Mouse (Mus musculus) CH12F3 (cell line): ENCODE measurements around the gene Abca14.

ENCODE experiments used
- in situ Hi-C: fragments of 300-500 bp; cut with MboI; formaldehyde crosslinking; loops from 2 replicates; pipeline ENCODE4 v1.14.3; 2020; ENCODE audit warnings: low sequenced_read_pairs

Gene Abca14

DNA sequence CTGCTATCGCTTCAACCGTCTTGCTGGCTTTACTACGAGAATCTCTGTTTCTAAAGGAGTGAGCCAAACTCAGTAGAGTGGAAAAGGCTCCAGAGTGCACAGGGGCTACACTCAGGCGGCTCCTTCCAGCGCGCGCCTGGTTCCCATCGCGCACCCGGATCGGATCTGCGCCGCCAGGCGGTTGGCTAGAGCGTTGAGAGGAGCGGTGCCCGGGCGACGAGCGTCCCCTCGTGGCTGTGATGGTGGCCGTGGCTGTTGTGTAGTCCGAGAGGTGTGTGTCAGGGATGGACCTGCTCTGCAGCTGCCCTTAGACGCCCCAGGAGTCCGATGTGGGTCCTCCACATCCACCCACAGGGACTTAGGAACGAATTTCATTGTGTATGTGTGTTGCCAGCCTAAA lies at the start of gene Abca14:
Abca14 (plus strand) TSS at position 173 of the 400 bp plus-strand sequence.
- in situ Hi-C loops, result no loop called here

DNA sequence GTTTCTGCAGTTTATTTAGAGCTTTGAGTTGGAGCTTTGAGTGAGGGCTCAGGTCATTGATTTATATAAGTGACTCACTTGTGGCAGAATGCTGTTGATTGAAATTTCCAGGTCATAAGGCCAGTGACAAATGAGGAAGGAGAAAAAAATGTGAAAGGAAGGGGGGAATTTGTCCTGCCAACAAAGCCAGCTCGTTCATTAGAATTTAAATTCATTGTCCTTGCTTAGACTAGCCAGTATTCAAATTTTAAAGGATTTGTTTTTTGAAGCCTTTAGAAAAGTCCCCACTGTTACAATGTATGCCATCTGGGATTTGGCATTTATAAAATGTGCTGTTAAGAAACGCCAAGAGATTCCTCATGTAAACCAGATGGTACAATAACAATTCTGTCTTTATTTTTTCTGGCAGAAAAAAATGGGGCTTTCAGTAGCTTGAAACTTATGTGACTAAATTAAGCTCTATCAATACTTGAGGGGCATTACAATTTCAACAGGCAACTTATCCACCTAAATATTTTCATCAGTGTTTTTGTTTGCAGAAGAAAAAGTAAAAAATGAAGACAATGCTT lies 46.8 kb upstream of the Abca14 start:
- in situ Hi-C loops, result no loop called here

DNA sequence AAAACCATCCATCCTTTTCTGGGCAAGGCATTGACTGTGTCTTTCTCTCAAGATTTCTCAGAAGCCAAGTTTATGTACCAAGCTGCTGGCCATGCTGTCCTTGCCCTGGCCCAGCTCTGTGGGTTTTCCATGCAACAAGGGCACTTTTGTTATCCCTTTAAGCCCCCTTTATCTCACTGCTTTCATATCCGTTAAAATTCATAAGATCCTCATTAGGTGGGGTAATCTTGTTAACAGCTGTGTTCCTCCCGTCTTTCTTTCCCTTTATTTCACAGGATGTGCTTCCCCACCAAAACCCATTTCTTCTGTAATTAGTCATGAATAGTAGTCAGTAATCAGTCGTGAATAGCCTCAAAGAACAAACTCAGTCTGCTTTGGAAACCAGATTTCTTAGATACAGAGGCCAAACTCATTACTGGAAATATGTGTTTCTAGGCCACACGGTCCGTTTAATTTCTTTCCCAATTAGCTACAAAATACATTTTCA lies 46.1 kb upstream of the Abca14 start:
- in situ Hi-C loops, result no loop called here

DNA sequence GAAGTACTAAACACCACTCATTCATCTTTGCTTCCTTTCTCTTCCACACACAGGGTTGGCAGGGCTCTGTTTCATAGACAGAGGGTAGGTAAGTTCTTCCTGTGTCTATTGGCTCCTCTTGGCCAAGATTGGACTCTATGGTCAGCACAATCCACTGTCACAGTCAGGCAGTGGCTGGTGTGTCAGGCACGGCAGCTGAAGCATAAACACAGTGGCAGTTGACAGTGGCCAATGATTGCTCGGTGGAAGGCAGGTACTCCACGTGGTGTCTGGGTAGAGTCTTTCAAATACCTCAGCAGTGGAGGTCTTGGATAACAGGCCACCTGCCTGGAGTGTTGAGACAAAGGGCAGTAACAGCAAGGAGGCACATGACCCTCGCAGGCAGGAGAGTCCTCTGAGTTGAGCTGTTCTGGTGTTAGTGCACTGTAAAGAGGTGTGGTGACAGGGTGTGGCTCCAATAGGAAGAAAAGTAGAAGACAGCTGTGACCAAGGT lies 45.6 kb upstream of the Abca14 start:
- in situ Hi-C loops, result no loop called here

DNA sequence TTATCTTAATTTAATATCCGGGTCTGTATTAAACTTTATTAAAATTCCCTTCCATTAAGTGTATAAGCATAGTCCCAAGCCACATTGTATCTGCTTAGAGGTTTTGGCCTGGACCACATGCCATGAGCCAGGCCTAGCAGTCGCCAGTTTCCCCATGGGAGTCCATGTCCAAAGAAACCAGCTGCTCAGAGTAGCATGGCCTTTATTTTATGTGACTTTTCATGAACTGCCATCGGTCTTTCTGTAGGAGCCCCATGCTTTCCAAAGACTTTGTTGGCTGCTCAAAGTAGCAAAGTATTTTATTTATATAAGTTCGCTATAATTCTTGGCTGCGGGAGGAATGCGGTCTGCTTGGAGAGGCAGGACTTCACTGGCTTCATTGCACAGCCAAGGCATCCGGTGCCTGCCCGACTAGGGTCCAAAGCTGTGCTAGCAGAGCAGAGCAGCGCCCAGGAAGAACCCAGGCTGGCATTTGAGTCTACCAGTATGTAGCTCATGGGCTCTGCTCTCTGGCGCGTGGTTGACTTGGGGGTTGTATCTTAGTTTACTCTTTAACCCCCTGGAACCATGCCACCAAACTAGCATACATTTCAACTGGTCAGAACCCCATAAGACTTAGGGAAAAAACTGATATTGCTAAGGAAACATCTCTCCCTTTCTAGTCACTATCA lies 40.0 kb upstream of the Abca14 start:
- in situ Hi-C loops, result no loop called here

DNA sequence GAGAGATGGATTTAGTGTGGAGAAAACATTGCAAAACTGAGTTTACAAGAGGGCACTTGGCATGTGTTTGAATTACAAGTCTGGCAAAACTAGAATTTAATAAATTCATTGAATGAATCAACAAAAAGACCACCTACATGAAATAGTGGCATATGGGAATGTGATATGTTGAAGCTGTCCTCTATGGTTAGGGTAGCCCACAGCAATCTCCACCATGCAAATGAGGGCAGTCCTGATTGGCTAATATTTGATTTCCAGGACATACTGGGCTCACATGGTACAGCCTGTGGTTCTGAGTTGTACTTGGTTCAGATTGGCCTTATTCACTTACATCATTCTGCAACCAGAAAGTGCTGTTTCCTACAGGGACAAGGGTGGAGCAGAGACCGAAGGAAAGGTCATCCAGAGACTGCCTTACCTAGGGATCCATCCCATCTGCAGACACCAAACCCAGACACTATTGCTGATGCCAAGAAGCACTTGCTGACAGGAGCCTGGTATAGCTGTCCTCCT lies 31.5 kb upstream of the Abca14 start:
- in situ Hi-C loops, result no loop called here

DNA sequence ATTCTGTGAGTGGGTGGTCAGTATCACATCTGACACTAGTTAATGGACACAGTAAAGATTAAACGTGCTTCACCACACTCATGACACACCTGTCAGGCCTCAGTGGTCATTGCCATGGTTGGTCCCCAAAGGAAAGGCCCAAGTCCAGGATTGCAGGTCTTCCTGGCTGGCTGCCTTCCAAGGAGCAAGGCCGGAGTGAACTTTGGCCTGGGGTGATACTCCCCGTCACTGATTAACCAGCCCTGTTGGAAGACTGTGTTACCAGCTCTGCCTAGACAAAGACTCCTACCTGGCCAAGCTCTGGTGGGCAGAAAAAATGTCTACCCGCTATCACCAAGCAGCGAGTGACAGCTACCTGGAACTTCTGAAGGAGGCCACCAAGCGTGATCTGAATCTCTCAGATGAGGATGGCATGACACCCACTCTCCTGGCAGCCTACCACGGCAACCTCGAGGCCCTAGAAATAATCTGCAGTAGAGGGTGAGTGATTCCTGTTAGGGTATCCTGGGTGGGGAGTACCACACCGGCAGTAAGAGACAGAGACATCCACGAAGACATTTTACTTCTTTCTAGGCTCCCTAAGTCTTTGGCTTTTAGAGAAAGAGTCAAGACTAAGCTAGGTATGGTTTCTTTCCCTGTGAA lies 30.0 kb upstream of the Abca14 start, which contains the start of gene Anks4b:
Anks4b (plus strand) TSS at position 256 of the 642 bp plus-strand sequence.
- in situ Hi-C loops, result no loop called here

DNA sequence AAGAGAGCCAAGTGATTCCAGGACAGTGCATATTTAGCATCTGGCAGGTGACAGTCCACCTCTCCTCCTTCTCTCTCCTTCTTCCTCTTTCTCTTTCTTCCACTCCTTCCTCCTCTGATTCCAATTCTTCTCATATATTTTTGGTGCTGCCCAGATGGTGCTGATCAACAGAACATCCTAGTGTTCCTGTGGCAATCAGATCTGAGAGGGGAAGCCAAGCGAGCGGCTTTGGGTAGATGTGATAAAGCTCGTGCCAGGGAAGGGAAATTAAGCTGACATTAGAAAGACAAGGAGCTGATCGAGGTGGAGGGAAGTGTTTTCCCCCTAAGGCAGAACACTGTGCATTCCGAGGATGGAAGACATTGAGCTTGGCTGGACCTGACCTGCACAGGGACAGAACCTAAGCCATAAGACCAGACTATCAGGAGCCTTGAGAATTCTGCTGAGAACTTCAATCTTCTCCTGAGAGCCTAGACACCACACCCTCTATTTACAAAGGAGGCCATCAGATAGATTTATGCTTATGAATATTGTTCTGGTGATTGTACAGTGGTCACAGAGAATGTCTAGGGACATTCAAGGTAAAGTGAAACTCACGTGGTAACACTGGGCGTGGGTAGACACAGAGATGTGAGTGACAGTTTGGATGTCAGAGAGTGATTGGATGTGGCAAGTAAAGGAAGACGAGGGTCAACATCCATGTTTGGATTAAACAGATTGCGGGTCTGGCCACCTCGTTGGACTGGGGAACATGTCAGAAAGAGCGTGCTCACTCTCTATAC lies 28.8 kb upstream of the Abca14 start:
- in situ Hi-C loops, result no loop called here

DNA sequence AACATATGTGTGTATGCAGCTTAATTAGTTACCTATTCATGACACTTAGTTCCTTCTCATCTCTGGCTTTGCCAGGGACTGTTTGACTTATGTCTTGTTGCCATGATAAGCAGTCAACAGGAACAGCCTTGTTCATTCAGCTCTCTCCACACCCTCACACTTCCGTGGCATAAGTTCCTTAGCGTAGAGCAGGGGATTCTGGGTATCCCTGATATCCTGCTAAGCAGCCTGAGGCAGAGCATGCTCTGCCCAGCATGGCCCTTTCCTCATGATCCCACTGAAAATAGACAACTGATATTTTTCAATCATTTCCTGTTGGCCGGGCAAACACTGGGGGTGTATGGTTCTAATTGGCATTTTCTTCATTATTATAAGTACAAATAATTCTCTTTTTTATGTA lies 26.1 kb upstream of the Abca14 start:
- in situ Hi-C loops, result no loop called here

DNA sequence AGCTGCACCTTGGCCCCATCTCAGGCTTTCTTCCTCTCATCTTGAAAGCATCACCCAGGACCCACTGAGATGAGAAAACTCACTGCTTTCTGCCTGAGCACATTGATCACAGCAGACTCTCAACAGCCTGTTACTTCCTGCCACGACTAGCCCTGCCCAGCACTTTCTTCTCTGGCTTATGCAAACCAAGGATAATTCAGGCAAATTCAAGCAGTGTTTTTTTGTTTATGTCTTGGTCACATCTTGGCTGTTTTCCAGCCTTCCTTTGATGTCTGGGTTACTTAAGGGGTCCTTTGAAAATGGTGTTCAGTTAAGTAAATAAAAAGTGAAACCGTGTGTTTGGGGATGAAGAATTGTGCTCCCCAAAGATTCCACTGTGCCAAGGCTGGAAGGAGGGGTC lies 24.8 kb upstream of the Abca14 start:
- in situ Hi-C loops, result no loop called here

DNA sequence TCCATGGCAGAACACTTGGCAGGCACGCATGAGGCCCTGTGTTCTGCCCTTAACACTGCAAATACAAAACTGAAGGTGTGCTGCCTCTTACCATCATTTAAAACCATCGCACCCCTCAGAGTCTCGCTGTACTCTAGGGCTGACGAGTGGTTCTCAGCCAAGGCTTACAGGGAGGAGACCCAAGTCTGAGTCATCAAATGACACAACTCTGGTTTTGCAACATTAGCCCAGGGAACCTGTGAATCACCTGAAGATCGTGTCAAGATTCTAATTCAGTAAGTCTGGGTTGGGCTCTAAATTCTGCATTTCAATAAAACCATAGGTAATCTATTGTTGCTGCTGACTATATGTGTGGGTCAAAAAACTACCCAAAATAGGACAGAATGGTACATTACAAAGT lies 23.2 kb upstream of the Abca14 start:
- in situ Hi-C loops, result no loop called here

DNA sequence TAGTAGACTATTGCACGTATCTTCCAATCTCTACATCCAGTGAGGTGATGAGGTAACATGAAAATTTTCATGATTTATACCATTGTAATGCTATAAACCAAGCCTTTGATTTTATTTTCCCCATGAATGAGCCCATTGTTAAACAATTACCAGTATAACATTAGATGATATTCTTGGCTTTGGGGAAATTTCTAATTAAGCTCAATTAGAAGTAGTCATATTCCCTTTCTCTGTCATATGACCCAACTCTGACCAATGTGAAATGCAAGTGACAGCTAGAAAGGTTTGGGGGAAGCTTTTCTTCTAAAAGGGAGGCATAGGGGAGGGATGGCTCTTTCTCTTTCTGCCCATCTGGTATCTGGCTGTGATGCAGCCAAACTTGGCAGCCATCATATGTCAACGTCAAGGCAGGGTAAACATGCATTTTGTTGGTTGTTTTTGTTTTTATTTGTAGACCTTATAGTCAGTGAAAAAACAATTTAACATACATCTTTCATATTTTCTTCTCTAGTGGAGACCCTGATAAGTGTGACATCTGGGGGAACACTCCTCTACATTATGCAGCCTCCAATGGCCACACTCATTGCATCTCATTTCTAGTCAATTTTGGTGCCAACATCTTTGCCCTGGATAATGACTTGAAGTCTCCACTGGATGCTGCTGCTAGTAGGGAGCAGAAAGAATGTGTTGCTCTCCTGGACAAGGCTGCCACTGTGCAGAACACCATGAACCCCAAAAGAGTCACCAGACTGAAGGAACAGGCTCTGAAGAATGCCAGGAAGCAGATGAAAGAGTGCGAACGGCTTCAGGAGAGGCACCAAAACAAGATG lies 22.1 kb upstream of the Abca14 start:
- in situ Hi-C loops, result no loop called here

DNA sequence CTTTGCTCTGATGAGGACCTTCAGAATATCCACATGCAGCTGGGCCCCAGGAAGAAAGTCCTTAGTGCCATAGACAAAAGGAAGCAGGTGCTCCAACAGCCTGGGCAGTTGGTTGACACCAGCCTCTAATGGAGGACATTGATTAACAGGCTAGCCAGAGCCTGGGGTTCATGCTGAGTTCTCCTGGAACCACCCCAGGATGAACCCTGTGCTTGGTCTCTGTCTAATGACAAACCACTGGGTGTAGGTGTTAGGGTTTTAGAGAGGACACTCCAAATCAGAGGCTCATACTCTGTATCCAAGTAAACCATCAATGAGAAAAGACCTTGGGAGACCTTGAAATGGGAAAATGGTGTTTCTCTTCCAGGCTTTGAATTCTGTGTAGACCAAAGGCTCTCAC lies 20.9 kb upstream of the Abca14 start:
- in situ Hi-C loops, result no loop called here

DNA sequence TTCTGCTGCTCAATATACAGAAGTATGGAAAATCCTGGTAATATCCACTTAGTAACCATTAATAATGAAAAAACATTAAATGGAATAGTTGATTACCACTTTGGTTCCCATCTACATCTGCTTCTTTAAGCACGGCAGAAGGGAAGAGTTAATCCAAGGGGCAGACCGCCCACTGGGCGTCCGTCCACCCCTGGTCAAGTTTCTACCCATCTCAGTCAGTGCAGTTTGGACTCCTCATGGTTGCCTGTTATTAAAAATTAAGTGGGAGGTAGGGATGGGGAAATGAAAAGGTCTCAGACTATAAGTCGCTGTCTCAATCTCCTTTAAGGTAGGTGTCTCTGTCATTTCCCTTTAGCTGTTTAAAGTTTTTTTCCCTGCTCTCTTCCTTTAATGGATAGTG lies 14.8 kb upstream of the Abca14 start:
- in situ Hi-C loops, result no loop called here

DNA sequence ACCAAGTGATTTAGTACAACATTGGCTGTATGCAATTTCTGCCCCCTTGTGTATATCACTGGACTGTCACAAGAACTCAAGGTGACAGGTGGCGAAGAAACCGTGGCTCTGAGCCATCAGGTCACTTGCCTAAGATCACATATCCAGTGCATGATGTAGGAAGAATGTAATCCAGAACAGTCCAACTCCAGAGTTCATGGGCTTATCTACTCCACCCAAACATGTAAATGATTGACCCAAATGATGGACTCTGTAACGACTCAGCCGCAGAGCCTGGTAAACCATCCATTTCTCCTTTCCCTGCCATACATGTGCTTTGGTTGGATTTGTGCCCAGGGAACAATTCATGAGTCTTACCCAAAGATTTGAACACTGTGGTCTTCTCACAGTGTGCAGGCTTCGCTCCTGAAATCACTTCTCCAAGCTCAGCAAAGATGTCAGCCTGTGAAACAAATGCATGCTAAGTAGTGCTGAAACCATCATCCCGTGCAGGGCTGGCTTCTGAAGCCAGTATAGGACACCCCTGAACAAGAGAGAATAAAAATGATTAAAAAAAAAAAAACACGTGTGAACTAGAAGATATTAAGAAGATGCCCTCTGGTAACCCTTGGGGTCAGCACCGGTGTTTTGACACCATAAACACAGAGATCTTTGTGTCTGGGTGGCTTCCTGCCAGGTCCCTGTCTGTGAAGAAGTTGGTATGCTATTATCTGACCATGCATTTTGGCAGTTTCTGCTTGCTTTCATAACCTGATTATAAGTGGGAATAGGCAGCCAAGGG lies 14.2 kb upstream of the Abca14 start:
- in situ Hi-C loops, result no loop called here

DNA sequence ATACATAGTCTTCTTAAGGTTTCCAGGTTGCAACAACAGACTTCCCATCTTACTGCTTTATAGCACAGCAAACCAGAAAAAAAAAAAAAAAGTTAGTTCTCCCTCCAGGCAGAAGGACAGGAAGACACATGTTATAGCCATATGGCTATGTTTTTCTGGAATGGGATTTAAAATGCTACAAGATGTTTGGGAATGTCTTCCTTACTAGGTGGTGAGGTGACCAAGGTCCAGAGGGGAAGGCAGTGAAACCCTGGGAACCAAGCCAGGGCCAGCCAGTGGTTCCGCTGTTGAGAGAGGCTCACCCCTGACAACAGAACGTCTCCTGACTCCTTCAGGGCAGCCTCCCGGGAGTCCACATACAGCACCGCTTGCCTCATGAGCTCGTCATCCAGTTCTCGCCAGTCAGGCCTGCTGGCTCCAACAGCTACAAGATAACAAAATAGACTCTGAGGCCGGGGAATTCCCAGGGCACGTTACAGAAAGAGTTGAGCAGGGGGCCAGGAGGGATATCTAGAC lies 13.6 kb upstream of the Abca14 start:
- in situ Hi-C loops, result no loop called here

DNA sequence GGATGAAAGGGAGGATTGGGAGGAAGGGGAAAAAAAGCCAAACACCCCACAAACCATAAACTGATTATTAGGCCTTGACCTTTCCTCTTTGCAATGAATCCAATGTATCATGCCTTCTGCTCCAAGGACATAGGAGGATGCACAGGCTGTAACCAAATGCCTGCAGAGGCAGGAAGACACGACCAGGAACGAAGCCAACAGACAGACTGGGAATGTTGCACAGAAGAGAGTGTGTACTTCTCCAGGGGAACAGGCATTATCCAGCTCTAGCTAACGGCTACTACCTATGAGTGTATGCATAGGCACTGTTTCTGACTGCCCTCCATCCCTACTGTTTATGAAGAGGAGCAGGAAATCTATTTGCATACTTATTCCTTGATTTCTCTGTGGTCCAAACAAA lies 11.6 kb upstream of the Abca14 start:
- in situ Hi-C loops, result no loop called here

DNA sequence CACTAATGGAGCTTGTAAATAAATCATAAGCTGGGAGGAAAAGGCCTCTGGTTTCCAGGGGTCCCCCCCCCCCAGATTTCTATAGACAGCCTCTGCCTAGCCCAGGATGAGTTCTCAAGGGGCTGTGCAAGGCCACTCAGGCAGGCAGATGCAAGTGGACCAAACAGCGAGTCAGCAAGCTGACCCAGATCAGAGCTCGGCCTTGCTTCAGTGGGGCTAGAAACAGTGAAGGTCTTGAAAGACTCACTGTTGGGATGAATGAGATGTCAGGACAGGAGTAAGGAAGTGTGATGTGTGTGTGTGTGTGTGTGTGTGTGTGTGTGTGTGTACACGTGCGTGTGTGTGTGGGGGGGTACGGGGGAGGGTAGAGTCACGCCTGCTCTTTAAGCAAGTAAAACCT lies 10.9 kb upstream of the Abca14 start:
- in situ Hi-C loops, result no loop called here

DNA sequence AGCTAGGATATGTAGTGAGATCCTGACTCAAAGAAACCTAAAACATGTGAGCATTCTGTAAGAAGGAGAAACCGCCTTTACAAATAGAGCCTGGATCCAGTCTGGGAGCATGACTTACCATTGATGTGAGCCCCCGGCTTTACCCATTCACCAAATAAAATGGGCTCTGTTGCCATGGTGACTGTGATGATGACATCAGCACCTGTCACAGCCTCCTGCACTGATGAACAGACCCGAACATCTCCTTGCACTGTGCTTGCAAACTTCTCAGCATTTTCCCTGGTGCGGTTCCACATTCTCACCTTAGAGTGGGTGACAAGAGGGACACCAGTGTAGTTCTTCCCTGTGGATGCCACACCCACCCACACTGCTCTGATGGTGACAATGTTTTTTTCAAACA lies 8.6 kb upstream of the Abca14 start:
- in situ Hi-C loops, result no loop called here
